18 mouse cellular contexts compared by ENCODE assay signal in the genomic region with DNA sequence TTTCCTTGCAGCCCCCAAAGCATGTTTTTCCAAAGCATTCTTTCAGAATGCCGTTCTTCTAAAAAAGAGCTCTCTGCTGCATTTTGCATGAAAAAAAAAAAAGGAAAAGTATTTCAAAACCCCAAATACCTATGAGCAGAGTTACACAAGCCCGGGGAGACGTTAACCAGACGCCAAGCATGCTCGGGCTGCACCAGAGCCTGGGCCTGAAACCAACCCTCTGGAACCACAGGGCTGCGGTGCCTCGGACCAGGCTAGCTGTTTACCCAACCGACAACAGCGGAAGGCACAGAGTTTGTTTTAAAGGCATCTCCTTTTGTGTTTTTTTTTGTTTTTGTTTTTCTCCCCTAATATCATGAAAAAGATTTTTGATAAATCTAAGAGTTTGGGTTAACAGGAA. TPM values are rescaled to one million over a fixed set of nuclear protein-coding genes. Genes with fewer than 3 reads are reported as not detected.
"Had no signal": no experiment of that assay in that cellular context is flagged by ENCODE, and none has a peak within 500 bp of the region (broad histone marks: within the 10 kb centered on the region; RNA-seq: fewer than 3 reads in every experiment).

No protein-coding gene starts in this region.

- H3K9ac ChIP-seq: liver, embryonic 13.5 days; lung, embryonic 14.5 days had no signal

- H3K4me1 ChIP-seq: liver, embryonic 13.5 days had no signal

- H3K4me3 ChIP-seq: liver, embryonic 13.5 days; megakaryocyte, embryonic 14.5 days; midbrain, embryonic 10.5 days had no signal

- H3K27ac ChIP-seq: liver, embryonic 13.5 days; midbrain, embryonic 10.5 days had no signal

- H3K9me3 ChIP-seq: liver, embryonic 13.5 days; megakaryocyte, embryonic 14.5 days; midbrain, embryonic 10.5 days had no signal

- H3K36me3 ChIP-seq: liver, embryonic 13.5 days had no signal

- H3K4me2 ChIP-seq: liver, embryonic 13.5 days; lung, embryonic 14.5 days had no signal

- DNase-seq: kidney, adult 18-20 months; kidney, adult 9 months; kidney, postnatal 14 days; kidney, postnatal 4 days; left cerebral cortex, postnatal 4 days; liver, embryonic 13.5 days; lung, embryonic 14.5 days; lung, postnatal 36 days; midbrain, embryonic 14.5 days; thymus, adult 18-20 months; thymus, postnatal 36 days had no signal

- ATAC-seq: intestine, embryonic 16.5 days; lung, postnatal 0 days had no signal

RNA-seq across cellular contexts. Expression of gene 1700016K19Rik, which starts 21.2 kb away (rescaled TPM):
- total RNA-seq: liver, adult 2 months had no signal
- polyA plus RNA-seq: liver, embryonic 13.5 days; liver, embryonic 16.5 days; neural tube, embryonic 11.5 days had no signal
